Mouse (Mus musculus) forebrain, embryonic 10.5 days (tissue): ENCODE measurements around the gene C1ql2. TPM values are rescaled to one million over a fixed set of nuclear protein-coding genes. Genes with fewer than 3 reads are reported as not detected.

Experiments used
- polyA plus RNA-seq: library from polyadenylated mRNA; unstranded; fragments of >200 nt; fragmentation: Nextera tagmentation; extraction: Ambion mirVana; gene quantifications from 2 replicates; pipeline ENCODE4 v1.2.1, GENCODE M21; 2016

C1ql2 gene
- polyA plus RNA-seq, 1 experiment from 2014 or later, result 0.09 TPM

Other genes starting within 250 kb of the C1ql2 start
- gene Dbi, start 219.5 kb upstream of the C1ql2 start, polyA plus RNA-seq, result 797 and 870 TPM in 2 replicates
- 21.6 and 22.7 TPM in 2 replicates for gene 3110009E18Rik, start 219.4 kb upstream of the C1ql2 start, polyA plus RNA-seq
- gene Steap3, start 67.9 kb upstream of the C1ql2 start, polyA plus RNA-seq, result 3.4 and 3.5 TPM in 2 replicates
- gene Marco, start 164.4 kb downstream of the C1ql2 start, polyA plus RNA-seq, result not detected in 2 replicates